Mouse (Mus musculus): ENCODE data around the gene Serpinb8. TPM values are rescaled to one million over a fixed set of nuclear protein-coding genes. Genes with fewer than 3 reads are reported as not detected.

Serpinb8 gene
- polyA plus RNA-seq (2012; rRNA removed): 0.52 and 0.90 TPM in 2 replicates

GRCm38 (mm10) chr1:107589691-107590470 is at the start of gene Serpinb8:
Gene Serpinb8, plus strand, starts transcription at chr1:107590006.

Other genes starting within 250 kb of the Serpinb8 start
- gene Serpinb11, start 228.8 kb upstream of the Serpinb8 start, polyA plus RNA-seq (2012; rRNA removed): not detected in 2 replicates
- not detected in 2 replicates for gene Serpinb7, start 190.4 kb upstream of the Serpinb8 start, polyA plus RNA-seq (2012; rRNA removed)
- not detected in 2 replicates for gene Serpinb2, start 78.6 kb upstream of the Serpinb8 start, polyA plus RNA-seq (2012; rRNA removed)

Measured in colon, adult 2 months (tissue).